Mouse (Mus musculus) lung, embryonic 14.5 days (tissue): ENCODE measurements at regions not wholly inside any gene's neighbourhood (a gene's known extent, or its start where the extent isn't known, plus 50 kb on each side); places are given as distances from the start of the nearest gene placed in this dataset.

ENCODE experiments used
- ATAC-seq: fragments of 200-750 bp; cut with Nextera tagmentation; 2 replicates; pipeline ENCODE4 v1.8.0; 2017; ENCODE audit warnings: mild to moderate bottlenecking, moderate TSS enrichment, moderate library complexity; ENCODE audit not compliant: insufficient read depth
- DNase-seq: peaks from one replicate; pipeline ENCODE4 v3.0.0-alpha.2; 2015
- H3K27ac ChIP-seq: fragments of 300-500 bp; sonication (generic); 2 replicates; pipeline ENCODE4 v1.5.1; 2014; ENCODE audit warnings: low read depth, mild to moderate bottlenecking, moderate library complexity
- H3K27me3 ChIP-seq: fragments of 300-500 bp; sonication (generic); 2 replicates; pipeline ENCODE4 v1.6.1; 2014; ENCODE audit warnings: low read length, control low read depth; ENCODE audit not compliant: insufficient read depth
- H3K36me3 ChIP-seq: fragments of 300-500 bp; sonication (generic); 2 replicates; pipeline ENCODE4 v1.6.1; 2014; ENCODE audit warnings: control low read depth; ENCODE audit not compliant: insufficient read depth
- H3K4me1 ChIP-seq: fragments of 300-500 bp; sonication (generic); 2 replicates; pipeline ENCODE4 v1.6.1; 2014; ENCODE audit warnings: antibody characterized with exemption, control low read depth; ENCODE audit not compliant: insufficient read depth
- H3K4me2 ChIP-seq: fragments of 300-500 bp; sonication (generic); 2 replicates; pipeline ENCODE4 v1.6.1; 2014; ENCODE audit warnings: mild to moderate bottlenecking
- H3K4me3 ChIP-seq: fragments of 300-500 bp; sonication (generic); 2 replicates; pipeline ENCODE4 v1.5.1; 2014; ENCODE audit warnings: low read depth, low read length
- H3K9ac ChIP-seq: fragments of 300-500 bp; sonication (generic); 2 replicates; pipeline ENCODE4 v1.6.1; 2014
- H3K9me3 ChIP-seq: fragments of 300-500 bp; sonication (generic); 2 replicates; pipeline ENCODE4 v1.6.1; 2016; ENCODE audit warnings: low read depth, low read length, control low read depth
- CTCF ChIP-seq: IDR thresholded peaks from 2 replicates; pipeline ENCODE4 v1.5.1; 2016; ENCODE audit warnings: antibody characterized with exemption, low read depth
- WGBS: fragments of 180-500 bp; shearing (Covaris S2); extraction: QIAGEN DNeasy Blood & Tissue Kit; methylation state at CpG from one replicate; pipeline ENCODE4 v1.1.7; 2014; 5-methylcytosine and 5-hydroxymethylcytosine counted together

DNA sequence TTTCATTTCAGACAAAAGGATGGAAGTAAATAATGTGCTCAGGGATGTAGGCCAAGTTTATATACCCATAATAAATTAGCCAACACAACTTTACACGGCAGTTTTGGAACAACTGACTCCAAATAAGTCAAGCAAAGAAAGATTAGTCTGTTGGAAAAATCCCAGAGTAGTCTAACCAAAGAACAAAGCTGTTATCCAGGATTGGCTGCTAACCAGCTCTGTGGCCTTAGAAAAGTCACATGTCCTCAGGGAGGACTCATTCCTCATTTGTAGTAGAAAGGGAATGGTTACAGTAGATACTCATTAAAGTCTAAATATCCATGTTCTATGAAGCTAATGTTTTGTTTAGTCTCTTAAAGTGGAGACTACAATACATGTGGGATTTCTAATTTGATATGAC is 130.6 kb upstream of the Mid1 start:
- Histone ChIP-seq H3K4me3 (no peak overlapping the region), H3K4me2 (no peak overlapping the region), H3K27ac (no peak overlapping the region), H3K4me1 (no peaks in the 10 kb centered on the region), H3K27me3 (no peaks in the 10 kb centered on the region), H3K9me3 (no peaks in the 10 kb centered on the region), H3K36me3 (no peaks in the 10 kb centered on the region), H3K9ac (no peak overlapping the region)
- TF ChIP-seq CTCF: no peak
- ATAC-seq (peak; percentile 60), DNase-seq (peak; percentile 81)
- WGBS: 26% methylated on average over 1 of the region's 1 CpGs

DNA sequence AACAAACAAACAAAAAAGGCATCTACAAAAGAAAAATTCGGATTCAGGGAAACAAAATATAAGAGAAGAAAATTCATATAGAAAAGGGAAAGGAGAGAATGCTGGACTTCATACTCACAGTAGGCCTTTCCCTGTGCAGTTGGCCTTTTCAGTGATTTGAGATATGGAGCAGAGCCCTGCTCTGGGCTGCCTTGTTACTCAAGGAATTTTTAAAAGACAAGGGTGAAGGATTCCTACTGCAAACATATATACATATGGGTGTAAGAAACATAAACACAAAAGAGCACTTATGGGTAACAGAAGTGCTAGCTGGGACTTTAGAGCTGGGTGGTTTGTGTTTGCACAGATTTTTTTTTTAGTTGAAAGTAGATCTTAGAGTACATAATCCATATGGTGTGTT is 132.1 kb upstream of the Mid1 start:
- peak; percentile 31 for DNase-seq
- H3K9me3 ChIP-seq: no peaks in the 10 kb centered on the region
- WGBS: 24% methylated on average over 1 of the region's 1 CpGs

DNA sequence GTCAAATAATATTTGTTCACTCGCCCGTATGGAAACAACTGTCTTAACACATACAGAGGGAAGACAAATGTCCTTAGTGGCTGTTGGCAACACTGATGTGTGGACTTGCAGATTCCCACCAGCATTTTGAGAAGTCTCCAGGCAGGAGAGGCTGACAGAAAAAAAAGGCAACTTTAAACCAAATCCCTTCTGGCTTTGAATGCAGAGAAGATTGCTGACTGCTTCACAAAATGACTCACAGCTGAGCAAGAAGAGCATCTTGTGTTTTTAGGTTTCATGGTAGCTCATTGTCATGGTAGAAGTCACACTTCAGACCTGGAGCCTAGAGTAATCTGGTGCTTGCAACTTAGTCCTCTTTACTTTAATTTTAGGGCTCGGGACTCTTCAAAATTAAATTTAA is 141.0 kb upstream of the Mid1 start:
- ATAC-seq: no peak
- H3K4me1 ChIP-seq: no peaks in the 10 kb centered on the region
- 74% methylated on average over 3 of the region's 3 CpGs for WGBS

More for the DNA sequence above, 132.1 kb upstream of the Mid1 start:
- no peak overlapping the region for H3K4me3 ChIP-seq
- no peak for TF ChIP-seq CTCF
- no peaks in the 10 kb centered on the region for H3K36me3 ChIP-seq
- peak; percentile 56; the same call in 1 of the 2 replicates for ATAC-seq
- H3K4me2 ChIP-seq: no peak overlapping the region
- H3K27ac ChIP-seq: no peak overlapping the region
- no peaks in the 10 kb centered on the region for H3K27me3 ChIP-seq
- no peaks in the 10 kb centered on the region for H3K4me1 ChIP-seq
- H3K9ac ChIP-seq: no peak overlapping the region

DNA sequence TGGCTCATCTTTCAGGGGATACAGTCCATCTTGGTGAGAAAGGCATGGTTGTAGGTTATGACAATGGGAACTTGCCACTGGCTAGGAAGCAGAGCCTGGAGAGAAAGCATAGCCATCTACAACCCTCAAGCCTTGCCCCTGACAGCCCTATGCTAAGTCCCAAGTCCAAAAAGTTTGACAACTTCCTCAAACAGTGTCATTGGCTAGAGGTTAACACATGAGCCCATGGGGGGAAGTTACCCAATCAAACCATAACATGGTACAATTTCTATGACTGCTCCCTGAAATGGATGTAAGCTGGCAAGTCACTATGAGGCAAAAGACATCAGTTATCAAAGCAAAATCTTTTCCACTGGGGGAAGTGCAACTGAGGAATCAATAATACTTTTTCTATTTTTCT is 176.8 kb upstream of the Mid1 start:
- no peak for TF ChIP-seq CTCF
- ATAC-seq: no peak
- H3K9me3 ChIP-seq: no peaks in the 10 kb centered on the region
- no peaks in the 10 kb centered on the region for H3K27me3 ChIP-seq
- DNase-seq: no peak
- no peaks in the 10 kb centered on the region for H3K4me1 ChIP-seq
- no peak overlapping the region for H3K4me2 ChIP-seq
- H3K27ac ChIP-seq: no peak overlapping the region
- H3K4me3 ChIP-seq: no peak overlapping the region
- H3K36me3 ChIP-seq: no peaks in the 10 kb centered on the region
- H3K9ac ChIP-seq: no peak overlapping the region

More for the DNA sequence above, 141.0 kb upstream of the Mid1 start:
- H3K9me3 ChIP-seq: no peaks in the 10 kb centered on the region
- no peak overlapping the region for H3K9ac ChIP-seq
- H3K27me3 ChIP-seq: no peaks in the 10 kb centered on the region
- no peak for TF ChIP-seq CTCF
- H3K36me3 ChIP-seq: no peaks in the 10 kb centered on the region
- no peak overlapping the region for H3K4me3 ChIP-seq
- H3K4me2 ChIP-seq: no peak overlapping the region
- no peak for DNase-seq
- no peak overlapping the region for H3K27ac ChIP-seq

DNA sequence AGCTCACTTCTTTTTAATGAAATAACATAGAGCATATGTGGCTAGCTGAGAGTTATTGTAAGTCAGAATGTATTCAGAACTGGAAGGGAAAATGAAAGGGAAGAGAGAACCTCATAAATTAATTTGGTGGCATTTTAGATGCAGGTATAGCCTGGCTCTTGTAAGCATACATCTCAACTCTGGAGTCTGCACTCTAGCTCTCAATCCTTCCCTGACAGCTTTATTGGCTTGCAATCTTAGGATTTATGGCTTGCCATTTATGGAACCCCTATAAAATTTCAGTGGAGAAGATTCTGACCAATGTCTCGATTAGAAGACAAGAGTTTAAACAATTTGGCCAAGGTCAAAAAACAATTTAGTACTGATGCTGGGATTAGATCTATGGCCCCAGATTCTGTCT is 173.4 kb upstream of the Hccs start:
- no peak overlapping the region for H3K4me3 ChIP-seq
- H3K9ac ChIP-seq: no peak overlapping the region
- no peak overlapping the region for H3K27ac ChIP-seq
- H3K4me1 ChIP-seq: no peaks in the 10 kb centered on the region
- no peaks in the 10 kb centered on the region for H3K9me3 ChIP-seq
- H3K4me2 ChIP-seq: no peak overlapping the region
- no peak for ATAC-seq
- H3K36me3 ChIP-seq: no peaks in the 10 kb centered on the region
- no peak for DNase-seq
- H3K27me3 ChIP-seq: no peaks in the 10 kb centered on the region
- no peak for TF ChIP-seq CTCF
- 20% methylated on average over 1 of the region's 1 CpGs for WGBS

DNA sequence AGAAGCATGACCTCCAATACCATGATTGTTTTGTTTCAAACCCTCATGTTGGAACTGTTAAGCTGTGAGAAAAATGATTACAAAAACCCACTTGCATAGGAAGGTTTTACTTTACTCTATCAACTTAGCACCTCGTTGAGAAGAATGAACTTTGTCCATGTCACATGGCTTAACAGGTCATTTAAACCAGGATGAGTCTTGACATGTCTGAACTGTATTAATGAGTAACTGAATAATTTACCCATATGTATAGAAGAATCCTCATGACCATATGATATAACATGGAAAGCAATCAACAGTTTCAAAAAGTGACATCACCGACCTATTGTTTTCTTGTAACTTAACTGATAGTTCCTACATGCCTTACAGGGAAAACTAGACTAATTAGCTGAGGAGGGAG is 153.3 kb upstream of the Hccs start:
- no peak for TF ChIP-seq CTCF
- H3K27me3 ChIP-seq: no peaks in the 10 kb centered on the region
- no peaks in the 10 kb centered on the region for H3K4me1 ChIP-seq
- no peaks in the 10 kb centered on the region for H3K9me3 ChIP-seq
- DNase-seq: no peak
- WGBS: 59% methylated on average over 2 of the region's 2 CpGs
- H3K4me3 ChIP-seq: no peak overlapping the region
- no peak overlapping the region for H3K27ac ChIP-seq
- H3K4me2 ChIP-seq: no peak overlapping the region
- ATAC-seq: no peak
- no peaks in the 10 kb centered on the region for H3K36me3 ChIP-seq
- no peak overlapping the region for H3K9ac ChIP-seq

DNA sequence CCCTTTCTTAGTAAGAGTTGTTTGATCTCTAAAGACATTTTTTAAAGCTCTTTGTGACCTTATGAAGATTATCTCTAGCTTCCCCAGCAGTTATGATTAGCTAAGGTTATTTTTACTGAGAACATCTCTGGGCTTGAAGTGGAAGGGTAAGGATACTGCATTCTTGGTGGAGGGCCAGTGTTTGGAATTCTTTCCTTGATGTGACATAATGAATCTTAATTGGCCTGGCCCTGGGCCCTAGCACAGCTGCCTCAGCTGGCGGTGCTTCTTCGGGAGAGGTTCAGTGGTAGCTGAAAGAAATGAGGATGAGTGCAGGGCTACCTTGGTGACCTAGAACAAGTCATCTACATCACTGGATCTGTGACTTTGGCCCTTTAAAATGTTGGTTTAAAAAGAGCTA is 150.5 kb upstream of the Hccs start:
- Histone ChIP-seq H3K9me3 (no peaks in the 10 kb centered on the region), H3K27me3 (no peaks in the 10 kb centered on the region), H3K9ac (no peak overlapping the region), H3K27ac (no peak overlapping the region), H3K4me2 (no peak overlapping the region), H3K4me3 (no peak overlapping the region), H3K4me1 (no peaks in the 10 kb centered on the region), H3K36me3 (no peaks in the 10 kb centered on the region)
- ATAC-seq (peak; percentile 77; the same call in 1 of the 2 replicates), DNase-seq (peak; percentile 67)
- 54% methylated on average over 2 of the region's 2 CpGs for WGBS
- no peak for TF ChIP-seq CTCF

DNA sequence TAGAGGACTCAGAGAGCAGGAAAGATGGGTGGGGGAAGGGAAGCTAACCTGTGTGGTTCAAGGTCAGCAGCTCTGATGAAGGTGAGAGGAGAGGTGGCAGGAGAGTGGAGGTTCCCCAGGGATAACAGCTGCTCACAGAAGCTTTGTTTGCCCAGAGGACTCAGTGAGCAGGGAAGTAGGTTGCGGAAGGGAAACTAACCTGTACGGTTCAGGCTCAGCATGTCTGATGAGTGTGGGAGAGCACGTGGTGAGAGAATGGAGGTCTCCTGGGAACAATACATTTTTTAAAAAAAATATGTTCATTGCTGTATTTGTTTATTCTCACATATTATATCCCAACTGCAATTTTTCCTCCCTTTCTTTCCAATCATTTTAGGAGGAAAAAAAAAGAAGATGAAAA is 130.0 kb upstream of the Hccs start:
- no peak for ATAC-seq
- no peak for TF ChIP-seq CTCF
- no peak for DNase-seq

More for the DNA sequence above, 130.0 kb upstream of the Hccs start:
- 54% methylated on average over 3 of the region's 3 CpGs for WGBS
- Histone ChIP-seq H3K9ac (no peak overlapping the region), H3K4me2 (no peak overlapping the region), H3K4me3 (no peak overlapping the region), H3K9me3 (no peaks in the 10 kb centered on the region), H3K27me3 (no peaks in the 10 kb centered on the region), H3K27ac (no peak overlapping the region), H3K4me1 (no peaks in the 10 kb centered on the region), H3K36me3 (no peaks in the 10 kb centered on the region)
